Mouse (Mus musculus): ENCODE results near the gene Gm28035.

Gene Gm28035

DNA sequence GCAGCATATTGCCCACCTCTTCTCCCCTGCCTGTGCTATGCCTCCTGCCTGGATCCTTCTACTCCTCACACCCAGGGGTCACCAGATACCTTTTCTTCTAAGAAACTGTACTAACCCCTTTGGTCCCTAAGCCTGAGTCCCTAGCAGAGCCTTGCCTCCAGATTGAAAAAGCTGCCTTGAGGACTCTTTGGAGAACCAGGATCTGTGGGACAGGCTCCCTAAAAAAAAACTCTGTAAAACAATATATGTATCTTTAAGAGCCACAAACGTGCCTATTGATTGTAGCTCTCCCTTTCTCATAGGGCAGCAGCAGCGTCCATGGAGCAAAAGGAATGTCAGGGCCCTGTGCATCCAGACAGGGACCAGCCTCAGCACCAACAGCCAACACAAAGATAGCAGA lies at the start of gene Gm28035:
TSS of gene Gm28035 (plus strand) at position 301 of the 400 bp plus-strand sequence.
- DNase-seq (ENCODE audit: low spot score), result no peak

DNA sequence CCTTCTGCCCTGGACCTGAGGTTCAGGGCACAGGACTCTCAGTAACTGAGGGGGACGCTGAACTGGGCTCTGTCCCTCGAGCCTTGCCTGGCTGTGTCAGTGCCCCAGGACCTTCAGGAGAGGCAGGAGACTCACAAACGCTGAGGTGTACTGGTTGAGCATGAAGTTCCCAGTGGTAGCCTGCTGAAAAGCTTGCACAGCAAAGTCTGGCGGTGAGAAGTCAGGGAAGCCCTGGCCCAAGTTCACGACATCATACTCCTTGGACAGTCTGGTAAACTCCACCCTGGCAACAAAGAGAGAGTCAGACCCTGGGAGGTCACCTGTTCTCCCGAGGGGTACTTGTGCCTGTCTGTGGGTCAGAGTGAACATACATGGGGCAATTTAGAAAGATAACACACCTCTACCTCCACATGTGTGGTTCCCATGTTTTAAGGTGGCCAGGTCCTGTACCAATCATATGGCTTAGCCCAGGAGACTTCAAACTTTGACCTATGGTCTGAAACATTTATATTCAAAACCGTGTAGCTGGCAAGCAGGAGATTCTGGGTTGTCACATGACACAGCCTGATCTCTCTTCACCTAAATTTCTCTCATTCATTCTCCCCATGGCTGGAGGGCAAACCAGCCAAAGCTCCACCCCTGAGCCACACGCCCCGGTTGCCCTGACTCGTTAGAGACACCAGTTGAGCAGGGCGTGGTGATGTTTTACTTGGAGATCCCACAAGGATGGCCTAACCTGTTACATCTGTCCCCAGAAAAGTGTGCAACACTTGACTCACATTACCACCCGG lies 48.4 kb upstream of the Gm28035 start:
- DNase-seq (ENCODE audit: low spot score), result no peak

DNA sequence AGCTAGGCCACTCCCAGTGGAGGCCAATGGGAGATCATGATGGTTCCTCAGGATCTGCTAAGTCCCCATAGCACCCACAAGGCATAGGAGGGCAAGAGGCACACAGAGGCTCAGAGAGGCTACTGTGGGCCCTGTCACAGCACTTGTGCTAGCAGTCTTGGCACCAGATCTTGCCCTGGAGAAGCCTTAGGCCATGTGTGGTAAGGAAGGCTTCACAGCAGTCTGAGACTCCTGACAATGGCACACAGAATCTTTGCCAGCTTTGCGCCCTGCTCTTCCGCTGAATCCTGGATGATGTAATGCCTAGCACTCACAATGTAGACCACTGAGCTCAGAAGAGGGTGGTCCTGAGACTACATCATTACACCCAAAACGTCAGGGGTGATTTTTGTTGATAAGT lies 45.7 kb upstream of the Gm28035 start:
- DNase-seq (ENCODE audit: low spot score), result no peak

DNA sequence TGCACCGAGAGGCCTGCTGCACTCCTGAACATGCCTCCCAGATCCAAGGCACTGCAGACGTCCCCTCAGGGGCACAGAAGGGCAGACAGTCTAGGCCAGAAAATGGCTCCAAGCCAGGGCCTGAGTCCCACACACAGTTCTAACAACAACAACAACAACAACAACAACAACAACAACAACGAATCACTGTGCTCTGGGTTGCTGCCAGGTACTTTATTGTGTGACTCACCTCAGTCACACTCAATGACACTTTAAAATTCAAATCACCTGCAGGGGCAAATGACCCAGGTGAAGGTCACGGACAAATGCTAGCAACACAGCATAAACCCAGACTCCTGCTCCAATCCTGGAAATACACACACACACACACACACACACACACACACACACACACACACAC lies 42.3 kb upstream of the Gm28035 start:
- DNase-seq (ENCODE audit: low spot score), result no peak

DNA sequence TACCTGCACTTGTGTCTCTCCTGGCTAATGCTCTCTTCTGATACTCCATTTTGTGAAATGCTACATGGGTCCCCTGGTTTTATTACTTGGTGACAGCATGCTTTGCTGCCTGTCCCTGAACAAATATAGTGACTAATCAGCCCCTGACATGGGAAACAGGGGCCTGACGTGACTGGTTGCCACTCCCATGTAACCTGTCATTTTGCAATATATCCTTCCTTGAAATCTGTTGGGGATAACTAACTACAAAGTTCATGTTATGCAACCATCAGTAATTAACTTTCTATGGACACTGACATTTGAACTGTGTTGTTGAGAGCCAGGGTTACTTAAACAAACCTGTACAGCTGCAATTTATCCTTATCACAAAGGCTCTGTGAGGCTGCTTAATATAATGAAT lies 40.4 kb upstream of the Gm28035 start:
- DNase-seq (ENCODE audit: low spot score), result no peak

DNA sequence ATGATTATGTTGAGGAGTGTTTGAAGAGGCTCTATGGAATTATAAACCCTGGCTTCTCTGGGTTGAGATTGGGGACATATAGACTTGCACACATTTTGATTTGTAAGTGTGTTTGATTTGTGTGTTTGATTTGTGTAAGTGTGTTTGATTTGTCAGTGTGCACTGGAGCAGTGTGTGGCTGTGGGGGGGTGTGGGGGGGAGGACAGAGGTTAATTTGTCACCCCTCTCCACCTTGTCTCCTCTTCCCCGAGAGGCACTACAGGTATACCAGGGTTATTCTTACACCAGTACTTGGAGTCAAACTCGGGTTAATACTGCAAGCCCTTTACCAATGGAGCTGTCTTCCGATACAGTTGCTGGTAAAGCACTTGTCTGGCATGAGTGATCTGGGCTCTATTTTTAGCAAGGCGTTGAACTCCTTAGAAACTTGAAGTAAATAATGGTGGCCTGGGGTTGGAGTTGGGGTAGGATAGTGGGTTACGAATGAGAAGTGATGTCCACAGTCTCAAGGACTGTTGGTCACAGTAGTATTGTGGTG lies 39.9 kb upstream of the Gm28035 start:
- no peak for DNase-seq (ENCODE audit: low spot score)

DNA sequence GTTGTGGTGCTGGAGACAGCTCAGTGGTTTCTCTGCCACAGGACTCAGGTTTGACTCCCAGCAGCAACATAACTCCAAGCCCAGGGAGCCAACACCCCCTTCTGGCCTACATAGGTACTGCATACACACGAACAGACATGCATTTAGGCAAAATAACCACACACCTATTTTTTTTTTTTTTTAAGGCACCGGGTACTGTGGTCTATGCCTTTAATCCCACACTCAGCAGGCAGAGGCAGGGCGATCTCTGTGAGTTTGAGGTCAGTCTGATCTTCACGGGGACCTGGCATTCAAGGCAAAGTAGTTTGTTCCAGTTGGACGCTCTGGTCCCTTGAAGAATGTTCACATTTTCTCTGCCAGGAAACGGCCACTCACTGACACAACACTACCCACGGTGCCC lies 36.9 kb upstream of the Gm28035 start:
- no peak for DNase-seq (ENCODE audit: low spot score)

DNA sequence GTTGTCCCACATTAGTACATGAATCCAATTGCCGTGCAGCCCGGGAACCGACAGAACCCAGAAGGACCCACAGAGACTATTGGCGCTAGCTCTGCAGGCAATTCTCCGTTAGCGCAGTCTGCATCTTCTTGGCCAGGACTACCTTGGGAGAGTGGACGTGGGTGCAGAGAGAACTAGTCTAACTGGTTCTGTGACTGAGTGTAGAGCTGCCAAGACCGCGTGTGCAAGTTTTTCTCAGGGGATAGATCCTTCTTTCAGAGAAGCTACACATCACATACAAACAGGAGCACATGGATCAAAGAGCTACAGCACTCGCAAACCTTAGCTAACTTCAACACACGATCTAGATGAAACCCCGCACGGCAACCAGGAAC lies 35.1 kb upstream of the Gm28035 start:
- DNase-seq (ENCODE audit: low spot score), result no peak

DNA sequence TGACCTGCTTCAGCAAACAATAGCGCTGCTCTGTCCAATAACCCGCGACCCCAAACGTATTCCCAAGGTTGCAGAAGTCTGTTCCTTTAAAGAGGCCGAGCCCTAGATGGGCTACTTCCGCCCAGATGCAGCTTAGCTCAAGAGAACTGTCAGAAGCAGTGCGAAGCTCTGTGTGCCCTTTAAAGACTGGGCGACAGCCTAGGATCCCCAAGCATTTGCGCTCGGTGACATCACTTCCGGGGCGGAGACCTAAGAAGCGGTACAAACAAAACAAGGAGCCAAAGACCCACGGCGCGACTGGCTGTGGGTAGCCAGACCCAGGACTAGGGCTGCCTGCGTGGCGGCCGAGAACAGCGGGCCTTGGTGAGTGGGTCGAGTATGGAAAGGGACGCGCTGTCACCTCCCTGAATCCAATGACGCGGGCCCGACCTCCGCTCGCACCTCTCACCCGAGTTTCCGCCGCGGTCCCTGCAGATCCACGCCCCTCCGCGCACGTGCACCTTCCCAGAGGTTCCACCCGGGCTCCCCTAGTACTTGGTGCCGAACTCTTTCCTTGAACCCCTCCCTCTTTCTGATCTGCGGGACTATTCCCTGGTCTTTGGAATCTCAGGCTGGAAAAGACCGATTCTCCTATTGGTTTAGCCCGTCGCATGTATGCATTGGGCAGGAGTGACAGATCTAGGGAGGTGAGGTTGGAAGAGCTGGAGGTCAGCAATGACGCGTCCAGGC lies 34.6 kb upstream of the Gm28035 start, which contains the start of gene Kyat1:
TSS of gene Kyat1 (minus strand) at position 219 of the 729 bp plus-strand sequence.
- DNase-seq (ENCODE audit: low spot score), result peak; percentile 78

DNA sequence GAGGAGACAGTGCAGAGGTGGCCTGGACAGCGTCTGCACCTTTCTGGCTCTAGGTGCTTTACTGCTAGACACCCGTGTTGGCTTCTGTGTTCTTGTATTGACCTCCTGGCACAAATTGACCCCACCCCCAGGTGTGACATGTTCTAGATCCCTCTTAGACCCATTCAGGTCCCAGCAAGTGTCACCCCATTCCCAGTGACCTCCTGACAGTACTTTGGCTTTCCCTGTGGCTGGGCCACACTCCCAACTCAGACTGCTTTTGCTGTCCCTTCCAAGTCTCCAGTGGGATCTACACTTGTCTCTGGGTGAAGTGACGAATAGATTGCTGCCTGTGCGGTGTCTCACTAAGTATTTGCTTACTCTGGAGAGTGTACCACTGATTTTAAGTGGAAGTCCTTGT lies 33.0 kb upstream of the Gm28035 start:
- DNase-seq (ENCODE audit: low spot score), result no peak

DNA sequence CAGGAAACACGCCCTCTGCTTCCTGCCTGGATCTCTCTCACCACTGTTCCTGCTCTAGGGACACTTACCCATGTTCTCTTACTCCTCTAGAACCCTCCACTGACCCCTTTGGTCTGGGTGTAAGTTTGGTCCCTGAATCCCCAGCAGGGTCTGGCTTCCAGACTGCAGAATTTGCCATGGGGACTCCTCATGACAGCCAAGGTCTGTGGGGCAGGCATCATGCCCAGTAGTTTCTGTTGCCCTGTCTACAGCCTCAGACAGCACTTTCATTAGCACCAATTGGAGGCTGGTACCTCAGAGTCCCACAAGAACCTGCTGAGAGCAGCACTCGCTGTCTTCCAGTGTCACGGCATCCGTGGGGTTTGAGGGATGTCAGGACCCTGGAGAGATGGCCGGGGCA lies 32.5 kb upstream of the Gm28035 start:
- DNase-seq (ENCODE audit: low spot score), result no peak

DNA sequence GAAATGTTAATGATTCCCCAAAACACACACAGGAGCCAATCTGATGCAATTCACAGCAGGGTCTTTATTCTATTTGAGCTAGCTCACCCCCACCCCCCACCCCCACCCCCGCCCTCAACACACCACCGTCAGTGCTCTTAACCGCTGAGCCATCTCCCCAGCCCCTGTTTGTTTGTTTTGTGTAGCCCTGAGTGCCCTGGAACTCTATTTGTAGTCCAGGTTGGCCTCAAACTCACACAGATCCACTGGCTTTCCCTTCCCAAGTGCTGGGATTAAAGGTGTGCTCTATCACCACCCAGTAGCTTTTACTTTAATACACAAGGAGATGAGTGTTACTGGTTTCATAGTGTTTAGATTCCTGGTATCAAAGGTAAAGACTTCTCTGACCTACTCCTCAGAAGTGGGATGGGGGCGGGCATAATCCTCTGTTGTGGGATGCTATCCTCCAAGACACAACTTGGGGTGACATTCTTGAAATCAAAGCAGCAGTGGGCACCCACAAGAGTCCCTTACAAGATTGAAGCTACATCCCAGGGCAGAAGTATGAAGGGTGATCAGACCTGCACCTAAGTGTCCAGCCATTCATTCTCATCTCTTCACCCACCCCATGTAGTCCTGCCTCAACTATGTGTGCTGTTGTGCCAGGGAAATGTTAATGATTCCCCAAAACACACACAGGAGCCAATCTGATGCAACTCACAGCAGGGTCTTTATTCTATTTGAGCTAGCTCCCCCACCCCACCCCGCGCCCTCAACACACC lies 28.8 kb upstream of the Gm28035 start:
- no peak for DNase-seq (ENCODE audit: low spot score)

DNA sequence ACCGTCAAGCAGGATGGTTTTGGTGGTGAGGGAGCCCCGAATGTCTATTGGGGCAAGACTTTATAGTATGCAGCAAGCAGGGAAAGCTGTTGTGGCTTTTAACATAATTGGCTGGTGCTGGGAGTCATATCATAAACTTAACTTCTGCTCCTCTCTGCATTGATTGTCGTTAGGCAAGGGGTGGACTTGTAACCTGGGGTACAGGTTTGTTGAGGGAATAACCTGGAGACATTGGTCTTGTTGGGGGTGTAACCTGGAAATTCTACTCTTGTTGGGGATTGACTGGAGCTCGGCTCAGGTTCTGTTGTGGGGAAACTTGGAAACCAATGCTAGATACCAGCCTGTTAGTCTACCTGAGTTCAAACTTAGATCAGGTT lies 28.2 kb upstream of the Gm28035 start:
- DNase-seq (ENCODE audit: low spot score), result no peak

DNA sequence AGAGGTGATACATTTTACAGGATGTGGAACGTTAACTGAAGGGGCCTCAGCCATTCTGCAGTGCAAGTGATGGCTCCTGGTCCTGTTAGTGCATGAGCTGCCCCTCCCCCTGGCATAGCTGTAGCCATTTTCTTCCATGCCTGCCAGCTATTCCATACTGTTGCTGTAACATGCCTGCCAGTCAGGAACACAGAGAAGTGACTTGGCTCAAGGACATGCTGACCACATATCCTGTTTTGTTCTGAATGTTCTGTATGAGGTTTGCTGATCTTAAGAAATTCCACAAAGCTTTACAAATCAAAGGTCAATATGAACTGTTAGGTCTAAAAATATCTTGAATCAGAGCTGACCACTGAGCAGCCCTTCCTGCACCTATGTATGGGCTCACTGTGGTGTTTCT lies 27.4 kb upstream of the Gm28035 start:
- no peak for DNase-seq (ENCODE audit: low spot score)

DNA sequence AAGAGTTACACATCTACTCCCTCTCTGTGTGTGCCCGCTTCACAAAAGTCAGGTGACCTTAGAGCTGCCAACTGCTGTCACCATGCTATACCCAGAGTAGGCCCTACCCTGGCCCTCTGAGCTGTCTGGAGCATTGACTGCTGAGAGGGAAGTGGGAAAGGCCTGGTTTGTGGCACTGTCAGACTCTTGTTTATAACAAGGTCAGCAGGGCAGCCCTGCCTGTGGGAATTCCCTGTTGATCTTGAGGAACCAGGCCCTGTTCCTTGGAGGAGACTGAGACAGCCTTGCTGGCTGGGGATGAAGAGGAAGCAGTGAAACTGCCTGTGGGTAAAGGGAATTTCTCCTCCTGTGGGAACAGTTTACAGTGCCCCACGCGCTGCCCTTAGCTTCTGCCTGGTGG lies 25.6 kb upstream of the Gm28035 start:
- DNase-seq (ENCODE audit: low spot score), result no peak

DNA sequence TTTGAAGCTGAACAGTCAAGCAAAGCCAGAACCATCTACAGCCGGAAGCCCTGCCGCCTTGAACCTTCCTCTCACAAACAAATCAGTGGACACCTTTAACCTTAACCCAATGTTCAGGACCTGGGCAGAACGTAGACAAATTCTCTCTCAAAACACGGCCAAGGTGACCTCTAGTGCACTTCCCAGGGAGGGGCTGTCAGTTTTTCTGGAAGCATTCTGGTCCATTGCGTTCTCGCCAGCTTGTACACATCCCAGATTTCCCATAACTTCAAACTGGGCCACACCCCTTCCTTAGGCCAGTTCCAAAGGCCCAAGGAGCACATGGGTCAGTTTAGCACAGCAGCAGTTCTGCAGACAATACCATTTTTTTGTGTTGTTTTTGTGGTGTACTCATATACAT lies 24.9 kb upstream of the Gm28035 start:
- DNase-seq (ENCODE audit: low spot score), result no peak

DNA sequence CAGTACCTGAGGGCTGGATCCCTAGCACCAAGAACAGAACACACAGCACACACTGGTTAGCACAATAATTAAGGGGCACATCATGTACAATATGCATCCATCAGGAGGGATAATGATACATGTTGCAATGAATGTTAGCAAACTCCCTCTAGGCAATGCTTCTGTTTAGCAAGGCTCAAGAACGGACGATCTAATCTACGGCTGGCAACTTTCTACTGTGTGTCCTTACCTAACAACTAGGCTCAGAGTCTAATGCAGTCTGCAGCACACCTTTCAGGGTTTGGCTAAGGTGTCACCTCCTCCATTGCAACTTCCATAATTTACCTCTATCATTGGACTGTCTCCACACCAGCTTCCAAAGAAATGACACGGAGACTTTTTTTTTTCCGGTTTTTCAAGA lies 24.1 kb upstream of the Gm28035 start:
- no peak for DNase-seq (ENCODE audit: low spot score)

DNA sequence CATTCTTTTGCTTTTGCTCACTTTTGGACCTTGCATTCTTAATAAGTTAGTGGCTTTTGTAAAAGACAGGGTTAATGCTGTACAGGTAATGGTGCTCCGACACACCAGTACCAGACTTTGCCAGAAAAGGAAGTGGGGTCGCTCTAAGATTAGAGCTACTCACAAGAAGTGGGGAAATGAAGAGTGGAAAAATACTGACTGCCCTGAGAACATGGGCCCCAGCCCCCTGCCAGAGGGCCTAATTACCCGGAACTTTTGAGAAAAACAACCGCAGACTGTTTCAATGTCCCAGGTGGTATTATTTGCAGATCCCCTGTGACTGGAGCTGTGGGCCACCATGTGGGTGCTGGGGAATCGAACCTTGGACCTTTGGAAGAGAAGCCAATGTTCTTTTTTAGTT lies 4.8 kb upstream of the Gm28035 start:
- no peak for DNase-seq (ENCODE audit: low spot score)

DNA sequence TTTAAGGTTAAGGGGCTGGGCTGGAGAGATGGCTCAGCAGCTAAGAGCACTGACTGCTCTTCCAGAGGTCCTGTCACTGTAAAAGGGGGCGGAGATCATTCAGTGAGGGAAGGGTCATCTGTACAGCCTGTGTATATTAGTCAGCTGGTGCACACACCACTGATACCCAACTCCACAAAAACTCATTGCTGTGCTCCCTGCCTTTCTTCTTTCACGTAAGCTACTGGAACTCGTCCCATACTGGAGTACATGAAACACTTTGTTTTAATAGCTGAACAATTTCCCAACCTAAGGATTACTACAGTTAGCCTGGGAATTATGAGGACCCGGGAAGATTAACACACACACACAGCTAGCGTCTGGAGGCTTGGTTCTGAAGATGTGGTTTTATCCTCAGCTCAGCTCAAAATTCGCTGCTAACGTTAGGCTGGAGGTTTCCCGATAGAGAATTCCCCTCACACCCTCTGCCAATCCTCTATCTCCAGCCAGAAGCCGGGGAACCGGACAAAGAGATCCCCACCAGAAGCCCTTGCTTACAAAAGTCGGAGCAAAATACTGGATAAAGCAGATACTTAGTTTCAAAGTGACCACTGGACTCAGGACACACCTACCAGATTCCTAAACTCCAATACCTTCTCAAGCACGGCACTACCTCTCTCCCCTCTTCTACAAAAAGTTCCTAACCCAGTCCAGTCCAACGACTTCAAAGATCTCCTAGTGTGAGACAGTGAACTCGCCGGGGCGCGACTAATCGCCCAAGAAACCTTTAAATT lies 3.8 kb upstream of the Gm28035 start:
- DNase-seq (ENCODE audit: low spot score), result no peak

DNA sequence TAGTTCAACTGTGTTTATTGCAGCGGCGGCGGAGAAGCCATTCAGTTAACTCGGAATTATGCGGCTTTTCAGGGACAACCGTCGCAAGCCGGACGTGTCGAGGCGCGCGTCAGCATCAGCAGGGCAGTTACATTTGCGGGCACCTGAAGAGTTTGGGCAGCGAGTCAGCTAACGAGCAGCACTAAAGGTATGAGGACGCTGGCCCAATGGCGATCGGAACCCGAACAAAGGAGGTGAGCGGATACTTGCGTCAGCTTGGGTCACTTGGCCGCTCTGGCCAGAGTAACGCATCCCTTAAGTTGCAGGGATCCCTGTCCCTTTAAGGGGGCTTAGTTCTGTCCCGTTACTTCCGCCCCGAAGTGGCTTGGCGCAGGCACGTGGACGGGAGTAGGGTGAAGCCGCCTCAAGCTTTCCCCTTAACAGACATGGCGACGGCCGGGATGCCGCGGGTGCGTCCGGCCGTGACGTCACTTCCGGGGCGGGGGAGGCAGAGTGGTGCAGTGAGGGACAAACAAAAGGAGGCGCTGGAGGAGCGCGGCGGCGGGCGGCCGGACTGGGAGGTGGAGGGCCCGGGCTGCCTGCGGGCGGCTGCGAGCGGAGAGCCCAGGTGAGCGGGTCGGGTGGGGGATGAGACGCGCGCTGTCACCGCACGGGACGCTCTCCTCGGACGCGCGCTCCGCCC lies 3.0 kb upstream of the Gm28035 start, which contains the start of gene Lrrc8a:
TSS of gene Lrrc8a (plus strand) at position 517 of the 682 bp plus-strand sequence.
- peak; percentile 100 for DNase-seq (ENCODE audit: low spot score)

DNA sequence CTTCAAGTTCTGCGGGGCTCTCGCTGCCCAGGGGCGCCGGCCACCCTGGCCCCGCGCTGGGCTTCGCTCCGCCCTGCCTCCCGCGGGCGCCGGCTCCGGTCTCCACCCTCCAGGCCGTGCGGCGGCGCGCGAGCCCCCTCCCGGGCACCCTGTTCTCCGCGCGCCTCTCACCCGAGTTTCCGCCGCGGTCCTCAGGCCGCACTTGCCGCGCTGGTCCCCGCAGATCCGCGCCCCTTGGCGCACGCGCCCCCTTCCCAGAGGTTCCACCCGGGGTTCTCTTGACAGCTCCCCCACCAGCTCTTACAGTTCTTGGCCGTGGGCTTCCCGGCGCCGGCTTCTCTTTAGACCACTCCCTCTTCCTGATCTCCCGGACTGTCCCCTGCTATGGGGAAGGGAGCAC lies 2.5 kb upstream of the Gm28035 start:
- no peak for DNase-seq (ENCODE audit: low spot score)

Measured in urinary bladder, postnatal 10 days (tissue).